Mouse (Mus musculus): Measurements from ENCODE around the gene Tnfrsf21. TPM values are rescaled to one million over a fixed set of nuclear protein-coding genes. Genes with fewer than 3 reads are reported as not detected.
A peak's percentile ranks its signal among the peaks of the same experiment; 100 is the strongest.

Tnfrsf21 gene
- polyA plus RNA-seq, 1 experiment from 2014 or later: 16.5 TPM

DNA sequence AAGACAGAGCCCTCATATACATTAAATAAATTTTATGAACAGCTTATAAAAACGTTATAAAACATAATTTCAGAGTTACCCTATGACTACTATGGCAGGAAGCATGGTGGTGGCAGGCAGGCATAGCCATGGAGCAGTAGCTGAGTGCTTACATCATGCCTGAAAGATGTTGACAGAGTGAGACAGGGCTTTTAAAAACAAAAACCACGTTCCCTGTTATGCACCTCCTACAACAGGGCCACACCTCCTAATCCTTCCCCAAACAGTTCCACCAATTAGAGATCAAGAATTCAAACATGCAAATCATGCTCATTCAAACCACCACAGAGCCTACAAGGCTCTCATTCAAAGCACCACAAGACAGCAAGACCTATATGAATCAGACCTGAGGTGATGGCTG is 77.9 kb downstream of the Tnfrsf21 start:
- no peaks in the 10 kb centered on the region for H3K9me3 ChIP-seq
- H3K9ac ChIP-seq: no peak overlapping the region
- H3K36me3 ChIP-seq: no peaks in the 10 kb centered on the region
- H3K4me1 ChIP-seq (replicated peaks): no peaks in the 10 kb centered on the region
- no peaks in the 10 kb centered on the region for H3K27me3 ChIP-seq (replicated peaks)
- no peak overlapping the region for H3K4me3 ChIP-seq (replicated peaks)
- ATAC-seq: no peak
- H3K4me2 ChIP-seq (replicated peaks): no peak overlapping the region
- no peak overlapping the region for H3K27ac ChIP-seq
- WGBS: 39% methylated on average over 2 of the region's 2 CpGs

GRCm38 (mm10) chr17:43097101-43097688 is 80.8 kb downstream of the Tnfrsf21 start:
- Histone ChIP-seq H3K27ac (no peak overlapping the region), H3K9me3 (no peaks in the 10 kb centered on the region), H3K36me3 (no peaks in the 10 kb centered on the region), H3K4me3 (replicated peaks) (no peak overlapping the region), H3K4me1 (replicated peaks) (no peaks in the 10 kb centered on the region), H3K27me3 (replicated peaks) (no peaks in the 10 kb centered on the region), H3K9ac (no peak overlapping the region), H3K4me2 (replicated peaks) (no peak overlapping the region)
- peak; percentile 74 for ATAC-seq
- 34% methylated on average over 4 of the region's 4 CpGs for WGBS

GRCm38 (mm10) chr17:43106108-43106507 is 89.8 kb downstream of the Tnfrsf21 start:
- no peaks in the 10 kb centered on the region for H3K36me3 ChIP-seq
- ATAC-seq: peak; percentile 64
- H3K4me1 ChIP-seq (replicated peaks): no peaks in the 10 kb centered on the region
- H3K27ac ChIP-seq: no peak overlapping the region
- no peaks in the 10 kb centered on the region for H3K9me3 ChIP-seq
- WGBS: 66% methylated on average over 3 of the region's 3 CpGs
- H3K27me3 ChIP-seq (replicated peaks): no peaks in the 10 kb centered on the region
- no peak overlapping the region for H3K9ac ChIP-seq
- H3K4me3 ChIP-seq (replicated peaks): no peak overlapping the region
- H3K4me2 ChIP-seq (replicated peaks): no peak overlapping the region

DNA sequence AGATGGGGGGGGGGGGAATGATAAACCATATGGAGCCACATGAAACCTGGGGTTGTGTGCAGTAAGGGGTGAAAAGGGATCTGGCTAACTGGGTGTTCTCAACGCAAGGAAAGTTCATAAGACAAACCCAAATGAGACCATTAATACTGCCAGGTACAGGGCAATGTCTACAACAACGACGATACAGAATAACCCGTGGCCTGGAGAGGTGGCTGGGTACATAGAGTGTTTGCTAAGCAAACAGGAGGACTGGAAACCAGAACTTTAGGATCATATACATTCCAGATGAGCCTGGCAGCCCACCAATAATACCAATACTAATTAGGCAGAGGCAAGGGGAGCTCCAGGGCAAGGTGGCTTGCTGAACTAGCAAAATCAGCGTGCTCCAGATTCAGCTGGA is 91.0 kb downstream of the Tnfrsf21 start:
- no peaks in the 10 kb centered on the region for H3K4me1 ChIP-seq (replicated peaks)
- no peaks in the 10 kb centered on the region for H3K9me3 ChIP-seq
- no peaks in the 10 kb centered on the region for H3K36me3 ChIP-seq
- H3K27ac ChIP-seq: no peak overlapping the region
- H3K9ac ChIP-seq: no peak overlapping the region
- H3K4me2 ChIP-seq (replicated peaks): no peak overlapping the region
- no peak for ATAC-seq
- H3K27me3 ChIP-seq (replicated peaks): no peaks in the 10 kb centered on the region
- no peak overlapping the region for H3K4me3 ChIP-seq (replicated peaks)
- WGBS: 77% methylated on average over 5 of the region's 5 CpGs

DNA sequence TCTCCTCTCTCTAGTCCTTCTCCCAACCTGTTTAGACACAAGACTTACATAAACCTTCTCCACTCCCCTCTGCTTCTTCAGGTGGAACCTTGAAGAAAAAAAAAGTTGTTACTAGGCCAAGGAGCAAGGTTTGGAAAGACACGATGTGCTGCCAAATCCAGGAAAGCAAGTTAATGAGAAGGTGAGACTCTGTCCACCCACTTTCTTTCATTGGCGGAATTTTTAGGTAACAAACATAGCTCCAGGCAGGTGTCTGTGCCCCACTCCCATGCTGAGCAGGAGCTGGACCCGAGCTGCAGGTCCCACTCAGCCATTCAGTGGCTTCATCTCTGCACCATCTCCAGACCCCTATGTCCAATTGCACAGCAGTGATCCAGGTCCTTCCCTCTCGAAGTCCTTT is 93.1 kb downstream of the Tnfrsf21 start:
- 82% methylated on average over 4 of the region's 4 CpGs for WGBS
- H3K27me3 ChIP-seq (replicated peaks): no peaks in the 10 kb centered on the region
- no peak overlapping the region for H3K27ac ChIP-seq
- no peak overlapping the region for H3K9ac ChIP-seq
- no peak overlapping the region for H3K4me2 ChIP-seq (replicated peaks)
- no peak for ATAC-seq
- no peaks in the 10 kb centered on the region for H3K4me1 ChIP-seq (replicated peaks)
- no peaks in the 10 kb centered on the region for H3K9me3 ChIP-seq
- no peak overlapping the region for H3K4me3 ChIP-seq (replicated peaks)
- H3K36me3 ChIP-seq: no peaks in the 10 kb centered on the region

DNA sequence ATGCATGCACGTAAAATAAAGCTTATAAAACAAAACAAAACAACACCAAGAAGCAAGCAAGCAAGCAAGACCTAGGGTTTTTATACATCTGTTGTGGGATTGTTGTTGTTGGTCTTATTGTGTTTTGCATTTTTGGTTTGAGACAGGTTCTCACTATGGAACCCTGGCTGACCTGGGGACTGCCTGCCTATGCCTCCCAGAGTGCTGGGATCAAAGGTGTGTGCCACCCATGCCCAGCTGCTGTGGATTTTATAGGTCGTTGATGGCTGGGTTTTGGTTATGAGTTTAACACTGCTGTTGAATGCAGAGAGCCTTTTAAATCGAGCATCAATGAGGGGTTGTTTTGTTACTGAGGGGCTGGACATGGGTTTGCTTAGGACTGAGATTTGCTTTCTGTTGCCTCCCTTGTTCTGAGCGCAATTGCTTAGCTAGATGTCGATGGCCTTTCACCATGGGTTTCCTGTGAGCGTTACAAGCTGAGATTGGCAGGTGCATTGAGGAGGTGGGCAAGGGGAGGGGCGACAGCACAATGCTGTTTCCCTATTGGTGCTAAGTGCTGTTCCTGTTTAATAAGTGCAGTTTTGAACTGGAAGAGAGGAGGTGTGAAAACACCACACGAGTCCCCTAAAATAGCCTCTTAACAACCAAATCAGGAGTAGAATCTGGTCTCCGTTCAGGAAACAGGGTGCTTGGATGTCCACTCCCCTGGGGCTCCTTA is 94.0 kb downstream of the Tnfrsf21 start:
- Histone ChIP-seq H3K27ac (no peak overlapping the region), H3K4me1 (replicated peaks) (0 out of 2 replicates have a peak, but pooled peaks cover 3% of the 10 kb centered on the region), H3K4me3 (replicated peaks) (no peak overlapping the region), H3K9ac (no peak overlapping the region), H3K36me3 (no peaks in the 10 kb centered on the region), H3K9me3 (no peaks in the 10 kb centered on the region), H3K27me3 (replicated peaks) (no peaks in the 10 kb centered on the region), H3K4me2 (replicated peaks) (no peak overlapping the region)
- no peak for ATAC-seq
- WGBS: 80% methylated on average over 9 of the region's 9 CpGs

GRCm38 (mm10) chr17:43113391-43113984 is 97.1 kb downstream of the Tnfrsf21 start:
- H3K9ac ChIP-seq: no peak overlapping the region
- H3K4me1 ChIP-seq (replicated peaks): 0 out of 2 replicates have a peak, but pooled peaks cover 6% of the 10 kb centered on the region
- H3K27ac ChIP-seq: peak overlapping the region; percentile 19; the same call in 1 of the 2 replicates
- H3K4me3 ChIP-seq (replicated peaks): no peak overlapping the region
- H3K27me3 ChIP-seq (replicated peaks): no peaks in the 10 kb centered on the region
- peak; percentile 55 for ATAC-seq
- H3K4me2 ChIP-seq (replicated peaks): 0 out of 2 replicates have a peak overlapping the region, but pooled peaks have one; percentile 17
- H3K9me3 ChIP-seq: no peaks in the 10 kb centered on the region
- WGBS: 55% methylated on average over 9 of the region's 9 CpGs
- H3K36me3 ChIP-seq: no peaks in the 10 kb centered on the region

DNA sequence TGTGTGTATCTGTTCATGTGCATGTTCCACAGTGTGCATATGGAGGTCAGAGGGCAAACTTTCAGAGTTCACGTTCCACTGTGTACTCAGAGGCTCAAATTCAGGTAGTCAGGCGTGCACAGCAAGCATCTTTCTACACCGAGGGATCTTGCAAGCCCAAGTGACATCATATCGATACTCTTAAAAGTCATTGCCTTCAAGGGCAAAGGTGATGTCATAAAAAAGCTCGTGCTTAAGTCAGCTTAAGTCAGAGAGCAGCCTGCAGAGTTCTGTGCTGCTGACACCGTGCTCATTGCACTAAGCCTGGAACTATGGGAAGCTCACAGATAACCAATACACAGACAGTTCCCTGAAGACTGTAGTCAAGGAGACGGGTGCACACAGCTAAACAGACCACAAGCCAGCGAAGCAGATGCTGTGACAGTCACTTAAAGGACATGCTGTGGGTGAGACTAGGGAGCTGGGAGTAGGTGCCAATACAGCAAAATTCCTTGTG is 97.8 kb downstream of the Tnfrsf21 start:
- WGBS: 50% methylated on average over 8 of the region's 8 CpGs
- Histone ChIP-seq H3K27me3 (replicated peaks) (no peaks in the 10 kb centered on the region), H3K4me3 (replicated peaks) (no peak overlapping the region), H3K9me3 (no peaks in the 10 kb centered on the region), H3K4me2 (replicated peaks) (no peak overlapping the region), H3K9ac (no peak overlapping the region), H3K36me3 (no peaks in the 10 kb centered on the region), H3K4me1 (replicated peaks) (0 out of 2 replicates have a peak, but pooled peaks cover 9% of the 10 kb centered on the region), H3K27ac (no peak overlapping the region)
- ATAC-seq: peak; percentile 63

- H3K36me3 ChIP-seq: no peaks in the 10 kb centered on the region
- 91% methylated on average over 6 of the region's 6 CpGs for WGBS
- ATAC-seq: no peak
- no peaks in the 10 kb centered on the region for H3K9me3 ChIP-seq
- H3K9ac ChIP-seq: no peak overlapping the region
- no peak overlapping the region for H3K4me2 ChIP-seq (replicated peaks)
- no peaks in the 10 kb centered on the region for H3K27me3 ChIP-seq (replicated peaks)
- no peak overlapping the region for H3K27ac ChIP-seq
- 0 out of 2 replicates have a peak, but pooled peaks cover 9% of the 10 kb centered on the region for H3K4me1 ChIP-seq (replicated peaks)
- H3K4me3 ChIP-seq (replicated peaks): no peak overlapping the region
Measured at GRCm38 (mm10) chr17:43114926-43115325, 98.6 kb downstream of the Tnfrsf21 start.

DNA sequence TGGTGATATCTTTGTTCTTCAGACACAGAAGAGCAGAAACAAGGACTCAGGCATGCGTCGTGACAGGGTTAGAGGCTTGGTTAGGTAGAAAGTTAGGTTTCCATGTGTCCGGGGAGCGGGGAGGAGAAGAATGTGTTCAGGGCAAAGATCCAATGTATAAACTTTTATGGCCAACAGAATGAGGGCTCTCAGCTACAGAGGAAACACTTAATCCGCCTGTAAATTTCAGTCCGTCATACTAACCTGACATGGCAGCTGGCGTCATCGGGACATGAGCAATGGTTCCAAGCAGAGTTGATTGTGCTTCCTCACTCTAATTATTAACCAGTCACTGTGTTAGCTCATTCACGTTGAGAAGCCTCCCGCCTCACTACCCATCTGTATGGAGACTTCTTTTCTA is 100.4 kb downstream of the Tnfrsf21 start:
- peak; percentile 74 for ATAC-seq
- Histone ChIP-seq H3K27me3 (replicated peaks) (no peaks in the 10 kb centered on the region), H3K36me3 (no peaks in the 10 kb centered on the region), H3K27ac (0 out of 2 replicates have a peak overlapping the region, but pooled peaks have one; percentile 48), H3K9ac (no peak overlapping the region), H3K4me2 (replicated peaks) (no peak overlapping the region), H3K4me1 (replicated peaks) (0 out of 2 replicates have a peak, but pooled peaks cover 9% of the 10 kb centered on the region), H3K9me3 (no peaks in the 10 kb centered on the region), H3K4me3 (replicated peaks) (no peak overlapping the region)
- WGBS: 42% methylated on average over 10 of the region's 10 CpGs

GRCm38 (mm10) chr17:43119446-43119845 is 103.1 kb downstream of the Tnfrsf21 start:
- no peaks in the 10 kb centered on the region for H3K36me3 ChIP-seq
- WGBS: 71% methylated on average over 12 of the region's 12 CpGs
- no peak overlapping the region for H3K4me2 ChIP-seq (replicated peaks)
- H3K4me1 ChIP-seq (replicated peaks): 0 out of 2 replicates have a peak, but pooled peaks cover 9% of the 10 kb centered on the region
- no peaks in the 10 kb centered on the region for H3K27me3 ChIP-seq (replicated peaks)
- H3K4me3 ChIP-seq (replicated peaks): no peak overlapping the region
- H3K9ac ChIP-seq: no peak overlapping the region
- no peak overlapping the region for H3K27ac ChIP-seq
- ATAC-seq: no peak
- no peaks in the 10 kb centered on the region for H3K9me3 ChIP-seq

DNA sequence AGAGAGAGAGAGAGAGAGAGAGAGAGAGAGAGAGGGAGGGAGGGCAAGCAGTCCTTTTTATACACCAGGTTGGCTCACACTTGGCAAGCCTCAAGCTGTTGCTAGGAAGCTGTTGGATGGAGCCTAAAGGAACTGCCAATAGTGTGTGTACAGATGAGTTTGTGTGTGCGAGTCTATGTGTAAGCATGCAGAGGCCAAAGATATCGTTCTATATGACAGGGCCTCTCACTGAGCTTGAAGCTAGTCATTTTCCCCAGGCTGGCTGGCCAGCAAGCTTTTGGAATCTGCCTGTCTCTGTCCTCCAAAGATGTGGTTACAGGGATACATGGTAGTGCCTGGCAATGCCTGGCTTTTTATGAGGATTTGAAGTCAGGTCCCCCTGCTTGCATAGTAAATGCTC is 104.7 kb downstream of the Tnfrsf21 start:
- no peak overlapping the region for H3K27ac ChIP-seq
- H3K4me2 ChIP-seq (replicated peaks): no peak overlapping the region
- WGBS: 89% methylated on average over 2 of the region's 2 CpGs
- H3K4me3 ChIP-seq (replicated peaks): no peak overlapping the region
- ATAC-seq: no peak
- H3K27me3 ChIP-seq (replicated peaks): no peaks in the 10 kb centered on the region
- H3K9ac ChIP-seq: no peak overlapping the region
- no peaks in the 10 kb centered on the region for H3K9me3 ChIP-seq
- H3K36me3 ChIP-seq: no peaks in the 10 kb centered on the region
- H3K4me1 ChIP-seq (replicated peaks): 0 out of 2 replicates have a peak, but pooled peaks cover 6% of the 10 kb centered on the region

Data from intestine, embryonic 15.5 days (tissue).